Mouse (Mus musculus) small intestine, adult 2 months (tissue): ENCODE results near the gene Slc24a3. TPM values are rescaled to one million over a fixed set of nuclear protein-coding genes. Genes with fewer than 3 reads are reported as not detected.

Source experiments
- H3K27ac ChIP-seq: fragments of 200-500 bp; 2 replicates; pipeline ENCODE4 v1.5.1; 2012; ENCODE audit warnings: low read depth, low read length, control low read depth, inconsistent platforms; ENCODE audit not compliant: insufficient read depth
- H3K27me3 ChIP-seq: fragments of 200-500 bp; 2 replicates; pipeline ENCODE4 v1.6.1; 2012; ENCODE audit warnings: mild to moderate bottlenecking, moderate library complexity, low read length, inconsistent platforms; ENCODE audit not compliant: control insufficient read depth, insufficient read depth
- H3K36me3 ChIP-seq: fragments of 200-500 bp; 2 replicates; pipeline ENCODE4 v1.6.1; 2012; ENCODE audit warnings: mild to moderate bottlenecking, low read length, control low read depth, inconsistent platforms; ENCODE audit not compliant: control insufficient read depth, insufficient read depth
- H3K4me1 ChIP-seq: fragments of 200-500 bp; 2 replicates; pipeline ENCODE4 v1.6.1; 2012; ENCODE audit warnings: low read length, inconsistent platforms, mixed read lengths; ENCODE audit not compliant: control insufficient read depth, insufficient read depth, insufficient read length
- H3K4me3 ChIP-seq: fragments of 200-500 bp; 2 replicates; pipeline ENCODE4 v1.5.1; 2012; ENCODE audit warnings: low read depth, mild to moderate bottlenecking, control low read depth, inconsistent platforms, low read length, moderate library complexity
- CTCF ChIP-seq: fragments of 200-500 bp; IDR thresholded peaks from 2 replicates; pipeline ENCODE4 v1.5.1; 2012; ENCODE audit warnings: low read depth, mild to moderate bottlenecking, control low read depth, inconsistent platforms, low read length, moderate library complexity, mixed read lengths; ENCODE audit not compliant: insufficient replicate concordance, insufficient read length; ENCODE audit errors: extremely low read depth
- POLR2A ChIP-seq: fragments of 200-500 bp; IDR thresholded peaks from 2 replicates; pipeline ENCODE4 v1.6.1; 2012; ENCODE audit warnings: low read depth, mild to moderate bottlenecking, control low read depth, inconsistent platforms, low read length, moderate library complexity
- WGBS: fragments of 180-500 bp; shearing (Covaris S2); methylation state at CpG from one replicate; pipeline ENCODE4 v1.1.7; 2018; 5-methylcytosine and 5-hydroxymethylcytosine counted together
- polyA plus RNA-seq: library from polyadenylated mRNA; depleted of rRNA; stranded (reverse); fragments of >200 nt; gene quantifications from 2 replicates; pipeline ENCODE4 v1.2.3, GENCODE M21; 2012

Gene Slc24a3
- polyA plus RNA-seq, 1 experiment: 6.1 TPM

DNA sequence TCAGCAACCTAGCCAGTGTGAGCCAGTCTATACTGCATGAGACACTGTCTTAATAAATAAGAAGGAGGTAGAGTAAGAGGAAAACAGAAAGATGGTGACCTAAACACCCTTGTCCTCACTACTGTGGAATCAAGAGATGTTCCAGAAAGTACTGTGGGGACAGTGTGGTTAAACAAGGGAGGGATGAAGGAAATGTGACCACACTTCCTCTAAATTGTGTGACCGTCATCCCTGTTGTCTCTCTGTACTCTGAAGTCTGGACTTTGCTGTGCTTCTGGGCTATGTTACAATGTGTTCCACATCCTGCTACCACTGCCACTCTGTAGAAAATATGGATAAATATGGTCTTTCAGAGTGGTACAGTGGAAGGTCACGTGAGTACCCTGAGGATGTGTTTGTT lies 399.4 kb downstream of the Slc24a3 start:
- 72% methylated on average over 2 of the region's 2 CpGs for WGBS
- H3K4me1 ChIP-seq: no peaks in the 10 kb centered on the region
- no peak for TF ChIP-seq POLR2A
- no peak for TF ChIP-seq CTCF
- H3K27ac ChIP-seq: no peak overlapping the region
- H3K36me3 ChIP-seq: no peaks in the 10 kb centered on the region
- no peaks in the 10 kb centered on the region for H3K27me3 ChIP-seq
- H3K4me3 ChIP-seq: no peak overlapping the region

DNA sequence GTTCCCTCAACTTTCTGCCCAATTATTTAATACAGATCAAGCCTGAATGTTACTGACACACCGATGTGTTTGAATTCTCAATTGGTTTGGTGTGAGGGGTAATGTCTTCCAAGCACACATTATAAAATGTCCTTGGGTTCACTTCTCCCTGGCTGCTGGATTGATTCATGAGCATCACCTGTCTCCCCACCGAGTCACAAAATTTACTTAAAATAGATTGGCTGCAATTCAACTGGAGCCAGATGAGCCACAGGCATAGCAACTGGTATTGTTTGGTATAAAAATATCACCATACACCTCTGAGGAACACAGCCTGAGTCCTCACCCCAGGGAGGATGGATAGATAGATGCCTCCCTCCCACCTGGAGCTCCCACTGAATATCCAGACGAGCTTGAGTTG lies 404.4 kb downstream of the Slc24a3 start:
- 61% methylated on average over 3 of the region's 3 CpGs for WGBS
- TF ChIP-seq POLR2A (no peak), CTCF (no peak)

DNA sequence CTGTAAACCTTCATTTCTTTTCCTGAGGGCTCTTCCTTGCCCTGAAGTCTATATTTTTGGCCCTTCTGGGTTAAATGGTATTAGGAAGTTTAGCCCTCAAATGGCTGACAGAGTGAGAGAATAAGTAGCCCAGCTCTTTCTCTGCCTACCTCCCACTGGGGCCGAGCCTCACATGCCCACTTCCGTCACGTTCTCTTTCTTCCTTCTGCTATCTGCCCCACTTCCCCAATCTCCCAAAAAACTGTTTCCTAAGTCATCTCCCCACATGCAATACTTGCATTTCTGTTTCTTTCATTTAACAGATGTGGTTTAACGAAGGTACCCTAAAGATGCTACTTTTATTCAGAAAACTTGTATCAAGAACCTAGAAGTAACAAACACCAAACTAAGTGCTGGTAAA lies 406.6 kb downstream of the Slc24a3 start:
- Histone ChIP-seq H3K4me3 (no peak overlapping the region), H3K36me3 (no peaks in the 10 kb centered on the region), H3K27me3 (no peaks in the 10 kb centered on the region), H3K27ac (no peak overlapping the region), H3K4me1 (no peaks in the 10 kb centered on the region)
- TF ChIP-seq POLR2A (no peak), CTCF (no peak)
- WGBS: 80% methylated on average over 4 of the region's 4 CpGs

More for the DNA sequence above, 404.4 kb downstream of the Slc24a3 start:
- Histone ChIP-seq H3K4me1 (no peaks in the 10 kb centered on the region), H3K4me3 (no peak overlapping the region), H3K36me3 (no peaks in the 10 kb centered on the region), H3K27ac (no peak overlapping the region), H3K27me3 (no peaks in the 10 kb centered on the region)

DNA sequence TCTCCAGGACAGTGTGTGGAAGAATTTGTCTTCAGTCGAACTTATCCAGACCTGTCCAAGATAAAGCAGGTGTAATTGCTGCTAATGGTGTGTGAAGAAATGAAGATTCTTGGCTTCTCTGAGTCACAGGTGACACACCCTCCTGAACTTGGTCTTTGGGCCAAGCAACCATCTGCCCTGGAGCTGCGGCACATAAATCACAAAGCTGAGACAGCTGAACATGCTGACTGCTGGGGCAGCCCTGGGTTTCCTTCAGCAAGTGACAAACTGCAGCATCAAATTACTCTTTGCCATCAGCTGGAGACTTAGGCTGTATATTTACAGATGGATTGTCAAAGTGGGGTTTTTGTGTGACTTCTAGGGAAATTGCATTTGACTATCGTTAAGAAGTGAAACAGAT lies 415.5 kb downstream of the Slc24a3 start:
- Histone ChIP-seq H3K27ac (no peak overlapping the region), H3K4me1 (no peaks in the 10 kb centered on the region), H3K27me3 (no peaks in the 10 kb centered on the region), H3K36me3 (no peaks in the 10 kb centered on the region), H3K4me3 (no peak overlapping the region)
- 33% methylated on average over 3 of the region's 3 CpGs for WGBS
- TF ChIP-seq POLR2A: no peak
- TF ChIP-seq CTCF: no peak

DNA sequence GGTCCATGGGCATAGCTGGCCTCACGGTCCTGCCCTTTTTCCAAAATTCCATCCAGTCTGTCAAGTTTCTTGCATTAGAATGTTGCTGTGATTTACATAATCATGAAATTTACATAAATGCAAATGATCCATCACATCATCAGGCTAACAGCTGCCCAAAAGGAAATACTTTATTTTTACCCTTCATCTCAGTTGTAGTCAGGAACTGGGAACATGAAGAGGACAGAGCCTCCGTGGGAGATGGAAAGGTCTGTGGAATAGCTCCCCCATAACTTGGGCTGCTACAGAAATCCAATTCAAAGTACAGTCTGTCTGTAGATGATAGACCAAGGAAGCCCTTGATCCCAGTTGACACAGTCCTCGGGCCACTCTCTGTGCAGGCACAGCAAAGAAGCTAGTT lies 417.9 kb downstream of the Slc24a3 start:
- Histone ChIP-seq H3K27me3 (no peaks in the 10 kb centered on the region), H3K4me1 (no peaks in the 10 kb centered on the region), H3K4me3 (no peak overlapping the region), H3K27ac (no peak overlapping the region), H3K36me3 (no peaks in the 10 kb centered on the region)
- WGBS: 70% methylated on average over 3 of the region's 3 CpGs
- TF ChIP-seq CTCF (no peak), POLR2A (no peak)

DNA sequence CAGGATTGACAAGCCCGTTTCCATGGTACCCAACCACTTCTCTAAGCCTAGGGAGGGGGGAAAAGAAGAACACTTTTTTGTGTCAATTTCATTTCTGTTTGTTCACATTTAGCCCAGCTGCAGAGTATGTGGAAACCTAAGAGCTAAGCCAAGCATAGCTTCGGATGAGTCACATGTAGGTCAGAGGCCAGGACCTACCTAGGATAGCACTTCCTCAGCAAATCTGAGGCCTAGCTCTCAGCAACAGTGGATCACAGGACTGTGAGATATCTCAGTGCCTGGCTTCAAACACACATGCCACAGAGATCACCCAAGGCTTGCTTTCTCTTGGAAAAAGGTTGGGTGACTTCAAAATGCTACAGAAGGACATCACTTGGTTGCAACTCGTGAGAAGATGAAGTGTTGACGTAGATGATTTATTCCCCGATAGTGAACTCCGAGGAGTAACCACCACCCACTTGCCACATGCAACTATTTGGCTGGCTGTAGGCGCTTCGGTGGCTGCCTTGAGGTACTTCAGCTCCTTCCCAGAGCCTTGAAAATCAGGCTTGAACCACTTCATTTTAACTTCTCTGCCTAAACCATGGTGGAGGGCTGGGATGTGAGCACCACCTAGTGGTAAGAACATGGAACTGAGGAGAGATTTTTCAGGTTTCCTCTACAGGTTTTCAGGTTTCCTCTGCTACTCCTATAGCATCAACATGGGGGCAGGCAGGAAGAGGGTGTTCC lies 420.6 kb downstream of the Slc24a3 start:
- TF ChIP-seq CTCF (peak; percentile 56; the same call in 1 of the 2 replicates), POLR2A (no peak)
- Histone ChIP-seq H3K36me3 (no peaks in the 10 kb centered on the region), H3K4me1 (no peaks in the 10 kb centered on the region), H3K27ac (no peak overlapping the region), H3K27me3 (no peaks in the 10 kb centered on the region), H3K4me3 (no peak overlapping the region)
- 57% methylated on average over 8 of the region's 8 CpGs for WGBS

DNA sequence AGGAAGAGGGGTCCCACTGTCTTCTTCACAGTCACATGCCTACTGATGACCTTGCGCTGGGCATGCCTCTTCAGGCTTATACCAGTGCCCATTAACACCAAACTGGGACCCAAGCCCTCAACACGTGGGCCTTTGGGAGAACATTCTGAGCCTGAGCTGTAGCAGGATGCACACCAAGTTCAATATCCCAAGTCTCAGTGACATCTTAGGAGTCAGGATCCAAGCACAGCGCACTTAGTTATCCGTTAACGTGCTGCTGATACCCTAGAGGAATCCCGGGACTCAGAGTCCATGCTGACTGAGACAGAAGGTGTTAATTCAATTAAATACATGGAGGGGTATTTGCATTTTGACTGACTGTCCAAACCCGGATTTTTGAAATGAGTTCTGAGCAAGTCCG lies 424.3 kb downstream of the Slc24a3 start:
- H3K27ac ChIP-seq: no peak overlapping the region
- no peaks in the 10 kb centered on the region for H3K36me3 ChIP-seq
- no peaks in the 10 kb centered on the region for H3K27me3 ChIP-seq
- no peaks in the 10 kb centered on the region for H3K4me1 ChIP-seq
- TF ChIP-seq POLR2A (no peak), CTCF (no peak)
- H3K4me3 ChIP-seq: no peak overlapping the region
- WGBS: 78% methylated on average over 8 of the region's 8 CpGs
